Mouse (Mus musculus) frontal cortex, postnatal 14 days (tissue): ENCODE measurements at regions not wholly inside any gene's neighbourhood (a gene's known extent, or its start where the extent isn't known, plus 50 kb on each side); places are given as distances from the start of the nearest gene placed in this dataset.

Experiments used
- DNase-seq, 2 experiments: peaks; one replicate each; pipeline ENCODE4 v3.0.0; 2022; ENCODE audit warnings: low spot score in 2 of 2

DNA sequence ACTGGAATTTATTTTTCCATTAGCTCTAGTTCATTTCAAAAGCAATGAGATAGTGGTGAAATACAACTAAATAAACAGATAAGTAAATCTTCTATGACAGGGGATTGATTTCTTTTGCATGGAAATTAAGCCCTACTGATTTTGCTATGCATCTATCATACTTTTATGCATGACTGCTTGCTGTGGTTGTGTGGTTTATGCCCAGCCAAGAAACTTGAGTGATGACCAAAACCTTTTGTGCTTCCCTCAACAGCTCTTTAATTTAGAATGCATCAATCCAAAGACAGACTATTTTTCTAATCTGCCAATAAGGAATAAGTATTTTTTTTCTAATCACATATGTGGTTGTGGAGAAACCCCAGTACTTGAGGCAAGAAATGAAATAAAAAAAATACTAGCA, 303.6 kb downstream of the Col12a1 start:
- DNase-seq = no peak

- DNase-seq = no peak
Measured at GRCm38 (mm10) chr9:79430417-79430816, 288.2 kb downstream of the Col12a1 start.

DNA sequence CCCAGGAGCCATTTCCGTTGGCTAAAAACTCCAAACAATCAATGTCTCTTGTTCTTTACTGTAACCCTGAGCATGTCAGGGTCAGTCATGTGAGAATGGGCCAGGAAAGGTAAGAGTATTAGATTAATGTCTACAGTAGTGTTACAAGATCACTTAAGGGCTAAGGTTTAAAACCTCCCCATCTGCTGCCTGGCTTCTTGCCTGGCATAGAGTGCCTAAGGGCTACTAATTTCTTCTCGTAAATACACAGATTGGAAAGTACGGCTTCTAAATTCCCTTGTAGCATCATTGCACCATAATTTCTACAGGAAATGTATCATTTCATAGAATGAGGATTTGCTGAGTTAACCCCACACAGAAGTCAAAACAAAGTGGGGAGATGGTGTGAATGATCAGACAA, 281.0 kb downstream of the Col12a1 start:
- no peak for DNase-seq

- no peak for DNase-seq
Measured at GRCm38 (mm10) chr9:79439233-79439960, 279.2 kb downstream of the Col12a1 start.

DNA sequence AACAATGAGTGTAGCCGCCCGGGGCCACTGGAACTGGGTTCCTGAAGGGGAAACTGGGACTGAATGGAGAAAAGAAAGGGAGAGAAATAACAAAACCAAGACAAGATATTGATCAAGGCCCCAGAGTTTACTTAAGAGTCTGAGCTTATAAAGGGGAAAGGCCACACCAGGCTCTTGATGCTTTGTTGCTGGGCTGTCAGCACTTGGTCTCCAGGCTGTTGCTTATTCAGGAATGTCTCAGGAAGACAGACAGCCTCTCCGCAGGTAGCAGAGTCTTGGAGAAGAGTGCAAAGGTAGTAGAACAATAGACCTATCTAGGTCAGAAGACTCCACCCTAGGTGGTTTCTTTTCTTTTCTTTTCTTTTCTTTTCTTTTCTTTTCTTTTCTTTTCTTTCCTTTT, 263.4 kb downstream of the Col12a1 start:
- DNase-seq = no peak

DNA sequence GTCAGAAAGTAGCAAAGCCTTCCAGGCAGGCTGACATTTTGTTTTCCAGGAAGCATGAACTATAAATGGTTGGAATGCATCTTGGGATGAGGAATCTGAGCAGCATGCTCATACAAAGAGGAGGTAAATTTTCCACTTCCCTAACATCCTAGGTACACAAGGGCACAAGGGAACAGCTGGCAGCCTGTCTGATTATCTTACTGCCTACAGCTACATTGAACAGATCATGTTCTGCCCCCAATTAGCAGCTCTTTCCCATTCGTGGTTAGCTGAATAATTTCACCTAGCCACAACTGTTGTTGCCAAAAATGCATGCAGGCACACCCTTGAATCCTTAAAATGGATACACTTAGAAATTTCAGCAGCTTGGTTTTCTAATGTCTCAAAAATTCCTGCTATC, 239.5 kb downstream of the Col12a1 start:
- no peak for DNase-seq

DNA sequence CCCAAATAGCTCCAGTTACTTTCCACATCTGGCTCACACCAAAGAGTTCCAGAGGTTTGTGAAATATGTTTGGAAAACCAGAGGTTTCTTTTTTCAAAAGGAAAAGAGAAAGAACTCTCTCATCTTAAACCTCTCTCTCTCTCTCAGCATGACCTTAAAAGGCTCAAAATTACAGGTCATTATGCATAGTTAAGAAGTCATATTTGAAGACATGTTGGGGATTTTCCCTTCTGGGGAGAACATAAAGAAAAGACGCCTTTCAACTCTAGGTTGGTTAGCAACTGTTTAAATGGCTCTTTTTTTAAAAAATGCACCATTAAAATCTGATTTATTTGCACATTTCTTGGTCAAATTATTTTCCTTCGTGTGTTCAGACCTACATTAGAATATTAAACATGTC, 218.4 kb downstream of the Col12a1 start:
- DNase-seq = no peak

GRCm38 (mm10) chr9:79502034-79502433, 216.6 kb downstream of the Col12a1 start:
- no peak for DNase-seq

- DNase-seq = no peak
Measured at GRCm38 (mm10) chr9:79516384-79516783, 202.2 kb downstream of the Col12a1 start.

DNA sequence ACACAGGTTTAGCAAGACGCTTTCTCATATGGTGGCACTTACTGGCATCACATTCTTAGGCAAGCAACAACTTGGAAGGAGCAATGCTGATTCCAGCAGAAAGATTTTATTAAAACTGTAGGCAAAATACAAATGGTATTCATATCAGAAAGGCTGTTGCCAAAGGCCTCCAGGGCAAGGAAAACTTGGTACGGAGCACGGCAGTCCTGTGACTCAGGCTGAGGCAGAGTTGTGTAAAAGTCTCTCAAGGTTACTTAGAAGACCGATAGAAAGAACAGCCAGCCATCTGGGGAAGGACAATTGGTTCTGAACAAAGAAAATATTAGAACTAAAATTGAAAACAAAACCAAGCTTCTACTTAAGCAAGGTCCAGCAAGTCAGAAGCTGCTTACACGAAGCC, 201.2 kb downstream of the Col12a1 start:
- DNase-seq = no peak

- DNase-seq = no peak
Measured at GRCm38 (mm10) chr9:79518640-79519039, 200.0 kb downstream of the Col12a1 start.

- DNase-seq = no peak
Measured at GRCm38 (mm10) chr9:79520498-79520897, 198.1 kb downstream of the Col12a1 start.

DNA sequence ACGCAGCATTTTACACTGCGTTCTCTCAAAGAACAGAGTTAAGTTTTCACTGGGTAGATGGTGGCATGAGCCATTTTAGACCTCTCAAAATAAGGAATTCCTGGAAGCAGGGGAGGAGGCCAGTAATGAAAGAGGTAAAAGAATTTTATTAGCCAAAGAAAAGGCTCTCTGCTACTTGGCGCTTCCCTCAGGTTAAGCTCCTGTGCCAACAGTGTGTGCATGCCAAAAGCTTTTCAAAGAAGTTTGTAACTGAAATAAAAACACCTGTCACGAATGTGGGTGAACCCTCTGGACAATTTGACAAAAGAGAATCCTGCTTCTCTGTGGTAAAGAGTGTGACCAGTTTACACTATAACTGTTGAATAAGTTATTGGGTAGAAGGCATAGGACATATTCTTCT, 195.6 kb downstream of the Col12a1 start:
- no peak for DNase-seq

DNA sequence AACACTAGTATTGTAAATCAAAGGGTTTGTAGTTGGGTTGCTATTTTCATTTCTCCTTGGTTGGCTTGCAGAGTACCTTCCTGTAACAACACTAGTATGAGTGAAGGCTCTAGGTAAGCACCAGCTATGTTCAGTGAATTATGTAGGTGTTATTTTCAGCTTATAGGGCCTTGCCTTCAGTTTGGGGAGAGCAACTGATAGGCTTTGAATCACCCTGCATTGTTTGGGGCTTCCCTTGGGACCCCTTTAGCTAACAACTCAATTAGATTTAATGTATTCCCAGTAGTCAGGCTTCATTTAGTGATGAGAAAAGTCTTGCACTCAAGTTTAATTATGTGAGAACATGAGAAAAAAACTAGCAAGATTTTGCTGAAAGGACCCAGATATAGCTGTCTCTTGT, 193.6 kb downstream of the Col12a1 start:
- no peak for DNase-seq

- DNase-seq = no peak
Measured at GRCm38 (mm10) chr9:79526390-79526789, 192.2 kb downstream of the Col12a1 start.

GRCm38 (mm10) chr9:79527331-79527730, 191.3 kb downstream of the Col12a1 start:
- no peak for DNase-seq
